Mouse (Mus musculus): ENCODE measurements around the gene Postn.

Gene Postn

GRCm38 (mm10) chr3:54360897-54361296 lies at the start of gene Postn:
Gene Postn, plus strand, starts transcription at chr3:54361109.
- DNase-seq, result no peak

GRCm38 (mm10) chr3:54314055-54314454 lies 46.9 kb upstream of the Postn start:
- DNase-seq, result no peak

DNA sequence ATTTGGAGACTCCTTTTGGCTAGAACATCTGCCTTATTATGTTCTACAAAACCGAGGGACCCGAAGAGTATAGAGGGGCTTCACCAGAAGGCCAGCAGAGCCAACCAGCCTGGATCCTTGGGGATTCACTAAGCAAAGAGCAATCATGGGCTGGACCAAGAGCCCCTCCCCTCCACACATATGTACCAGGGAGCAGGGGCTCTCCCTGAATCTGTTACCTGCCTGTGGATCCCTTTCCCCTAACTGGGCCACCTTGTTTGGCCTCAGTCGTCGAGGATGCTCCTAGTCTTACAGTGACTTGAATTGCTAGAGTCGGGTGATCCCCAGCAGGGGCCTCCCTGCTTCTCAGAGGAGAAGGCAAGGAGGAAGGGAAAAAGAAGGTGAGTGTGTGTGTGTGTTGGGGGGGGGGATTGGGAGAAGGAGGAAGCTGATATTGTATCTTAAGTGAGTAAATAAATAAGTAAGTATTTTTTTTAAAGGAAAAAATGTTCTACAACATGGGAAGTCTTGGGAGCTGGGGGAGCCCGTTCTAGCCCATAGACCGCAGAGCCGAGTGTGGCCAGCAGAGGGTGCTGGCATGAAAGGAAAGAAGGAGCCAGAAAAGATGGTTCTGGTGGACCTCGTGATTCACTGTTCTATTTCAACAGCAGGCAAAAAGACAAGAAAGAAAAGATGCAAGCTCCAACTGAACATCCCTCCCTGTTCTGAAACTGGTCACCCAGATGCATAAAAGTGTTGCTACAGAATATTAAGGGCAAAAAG lies 7.8 kb upstream of the Postn start:
- peak in 1 of 2 experiments; percentile 68 for DNase-seq

DNA sequence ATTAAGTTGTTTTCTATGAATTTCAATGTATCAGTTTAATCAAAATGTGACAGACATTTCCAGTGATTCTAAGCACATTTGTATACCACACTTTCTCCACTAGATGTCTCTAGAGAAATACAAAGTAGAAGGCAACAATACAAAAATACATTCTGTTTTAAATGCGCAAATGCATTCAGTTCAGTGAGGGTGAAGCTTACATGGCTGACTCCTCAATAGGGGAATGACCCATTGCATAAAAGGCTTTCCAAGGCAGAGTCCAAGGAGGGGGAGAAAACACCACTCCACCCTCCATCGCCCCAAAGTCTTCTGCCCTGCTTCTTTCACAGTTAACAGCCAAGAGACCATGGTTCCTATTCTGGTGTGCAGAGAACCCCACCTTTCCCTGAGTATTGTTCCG lies 3.3 kb upstream of the Postn start:
- no peak for DNase-seq

DNA sequence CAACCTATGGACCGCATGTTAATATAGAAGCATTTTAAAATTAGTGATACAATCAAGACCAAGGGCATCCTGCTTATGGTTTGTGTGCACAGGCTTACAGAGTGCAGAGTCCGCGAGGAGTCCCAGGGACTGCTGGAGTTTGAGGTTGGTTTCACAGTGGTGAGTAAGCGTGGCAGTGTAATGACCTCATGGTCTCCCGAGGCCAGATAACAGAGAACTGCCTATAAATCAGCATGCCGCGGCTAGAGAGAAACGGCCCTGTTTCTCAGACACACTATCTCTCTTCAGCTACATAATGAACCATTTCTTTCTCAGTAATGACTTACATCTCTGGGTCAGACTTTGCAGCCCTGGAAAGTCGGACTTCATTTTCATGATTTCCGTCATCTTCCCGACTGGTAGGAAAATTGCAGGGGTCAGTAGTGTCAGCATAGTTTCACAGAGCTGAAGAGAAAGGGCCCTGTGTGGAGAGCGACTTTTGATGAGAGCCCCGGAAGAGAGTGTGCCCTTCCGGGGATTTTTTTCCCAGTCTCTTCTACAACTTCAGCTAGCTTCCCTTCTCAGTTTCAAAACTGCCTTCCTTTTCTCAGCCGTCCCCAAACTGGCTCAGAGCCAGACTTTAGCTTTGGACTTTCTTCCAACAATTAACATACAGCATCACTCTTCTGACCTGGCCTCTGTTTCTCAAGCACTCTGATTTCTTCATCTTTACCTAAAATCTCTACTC lies 2.3 kb upstream of the Postn start:
- no peak for DNase-seq

- DNase-seq, result no peak
Measured at GRCm38 (mm10) chr3:54361656-54362055, 747 bp downstream of the Postn start.

DNA sequence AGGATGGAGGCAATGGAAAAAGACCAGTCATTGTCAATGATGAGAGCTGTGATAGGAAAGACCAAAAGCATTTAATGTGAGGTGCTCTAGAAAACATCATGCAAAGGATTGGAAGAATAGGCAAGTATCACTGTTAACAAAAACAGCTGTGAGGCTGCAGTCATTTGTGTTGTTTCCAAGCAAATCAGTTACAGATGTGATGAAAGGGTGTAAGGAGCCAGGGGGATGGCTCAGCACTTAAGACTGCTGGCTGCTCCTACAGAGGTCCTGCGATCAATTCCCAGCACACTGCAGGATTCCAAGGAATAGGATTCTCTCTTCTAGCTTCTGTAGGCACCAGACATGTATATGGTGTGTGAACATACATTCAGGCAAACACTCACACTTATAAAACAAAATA lies 10.1 kb downstream of the Postn start:
- DNase-seq, result no peak

- no peak for DNase-seq
Measured at GRCm38 (mm10) chr3:54372625-54373024, 11.7 kb downstream of the Postn start.

GRCm38 (mm10) chr3:54376014-54376413 lies 15.1 kb downstream of the Postn start:
- no peak for DNase-seq

DNA sequence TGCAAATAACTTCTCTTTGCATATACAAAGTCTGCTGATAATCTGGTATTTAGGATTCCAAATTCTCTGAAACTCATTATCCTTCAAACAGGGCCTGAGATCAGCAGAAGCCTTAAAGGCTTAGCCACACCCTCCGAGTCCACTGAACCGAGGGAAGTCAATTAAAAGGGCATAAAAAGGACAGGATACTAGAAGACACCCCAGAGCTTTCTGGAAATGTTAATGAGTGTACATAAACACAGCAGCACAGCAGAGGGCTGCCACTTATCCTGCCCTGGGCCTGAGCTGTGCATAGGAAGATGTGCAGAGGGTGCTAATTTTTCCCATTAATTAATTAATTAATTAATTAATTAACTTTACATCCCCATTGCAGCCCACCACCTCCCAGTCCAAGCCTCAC lies 16.7 kb downstream of the Postn start:
- DNase-seq, result no peak

GRCm38 (mm10) chr3:54378135-54378534 lies 17.2 kb downstream of the Postn start:
- DNase-seq, result no peak

- DNase-seq, result no peak
Measured at GRCm38 (mm10) chr3:54379981-54380380, 19.1 kb downstream of the Postn start.

GRCm38 (mm10) chr3:54399321-54399720 lies 38.4 kb downstream of the Postn start:
- DNase-seq, result no peak

- DNase-seq, result no peak
Measured at GRCm38 (mm10) chr3:54399911-54400310, 39.0 kb downstream of the Postn start.

GRCm38 (mm10) chr3:54400617-54401016 lies 39.7 kb downstream of the Postn start:
- DNase-seq, result no peak

GRCm38 (mm10) chr3:54401706-54402105 lies 40.8 kb downstream of the Postn start:
- no peak for DNase-seq

DNA sequence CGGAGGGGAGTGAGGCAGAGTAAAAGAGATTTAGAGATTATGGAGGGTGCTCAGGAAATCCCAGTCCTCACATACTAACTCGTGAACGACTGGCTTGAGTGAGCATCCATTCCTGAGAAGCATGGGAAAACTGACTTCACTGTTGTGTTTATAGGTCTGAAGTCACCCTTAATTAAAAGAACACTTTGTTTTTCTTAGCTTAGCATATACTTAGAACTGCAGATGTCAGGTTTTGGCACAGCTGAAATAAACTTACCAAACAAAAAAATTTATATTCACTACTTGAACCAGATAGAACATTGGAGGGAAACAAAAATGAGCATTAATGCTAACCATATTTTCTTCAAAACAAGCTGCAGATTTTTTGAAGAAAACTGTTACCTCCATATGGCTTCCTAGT lies 42.9 kb downstream of the Postn start:
- no peak for DNase-seq

DNA sequence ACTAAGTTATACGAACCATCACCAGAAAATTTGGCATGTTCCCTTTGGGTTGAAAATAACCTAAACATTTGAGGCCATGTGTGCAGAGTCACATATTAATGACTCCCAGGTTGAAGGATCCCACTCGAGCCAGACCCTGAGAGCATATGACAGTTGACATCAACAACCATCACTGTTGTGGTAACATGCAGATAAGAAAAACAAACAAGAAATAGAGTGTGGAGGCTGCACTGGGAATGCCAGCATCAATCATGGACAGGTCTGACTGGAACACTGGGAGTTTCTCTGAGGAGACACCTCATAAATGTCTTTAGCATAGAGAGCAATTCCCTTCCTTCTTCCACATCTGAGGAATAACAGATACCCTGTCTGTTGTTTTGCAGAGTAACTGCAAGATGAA lies 45.7 kb downstream of the Postn start:
- DNase-seq, result no peak

DNA sequence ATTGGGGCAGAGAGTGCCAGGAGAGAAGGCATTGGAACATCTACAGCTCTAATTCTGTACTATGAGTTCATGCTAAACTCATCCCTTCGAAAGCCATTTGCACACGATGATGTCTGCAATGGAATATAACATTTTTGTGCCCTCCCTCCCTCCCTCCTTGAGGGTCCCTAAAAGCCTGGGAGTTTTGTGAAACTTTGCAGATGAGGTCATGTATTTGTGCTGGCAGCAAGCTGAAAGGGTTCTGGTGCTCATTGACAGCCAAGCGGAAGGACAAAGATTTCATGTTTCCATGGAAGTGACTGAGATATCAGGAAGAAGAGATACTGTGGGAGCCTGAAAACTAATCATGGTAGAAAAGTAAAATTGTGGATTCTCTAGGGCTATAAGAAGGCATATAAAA lies 50.1 kb downstream of the Postn start:
- no peak for DNase-seq

- no peak for DNase-seq
Measured at GRCm38 (mm10) chr3:54412885-54413583, 52.1 kb downstream of the Postn start.

GRCm38 (mm10) chr3:54413584-54413897 lies 52.6 kb downstream of the Postn start:
- no peak for DNase-seq

DNA sequence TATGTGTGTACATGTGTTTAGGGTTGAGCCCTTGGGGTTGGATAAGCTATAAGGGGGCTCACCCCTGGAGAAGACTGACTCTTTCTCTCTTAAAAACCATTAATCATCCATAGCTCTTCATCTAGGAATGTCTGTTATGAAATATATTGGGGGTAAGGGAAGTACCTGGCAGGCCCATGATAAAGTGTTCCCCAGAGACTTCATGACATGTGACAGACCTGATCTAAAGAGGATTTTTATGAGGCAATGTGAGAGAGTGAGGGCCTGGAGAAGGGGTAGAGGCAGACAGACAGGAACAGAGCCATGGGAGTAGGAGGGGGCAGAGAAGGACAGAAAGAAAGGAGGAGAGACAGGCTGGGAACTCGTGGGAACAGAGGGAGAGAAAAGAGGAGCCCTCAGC lies 53.5 kb downstream of the Postn start:
- no peak for DNase-seq

DNA sequence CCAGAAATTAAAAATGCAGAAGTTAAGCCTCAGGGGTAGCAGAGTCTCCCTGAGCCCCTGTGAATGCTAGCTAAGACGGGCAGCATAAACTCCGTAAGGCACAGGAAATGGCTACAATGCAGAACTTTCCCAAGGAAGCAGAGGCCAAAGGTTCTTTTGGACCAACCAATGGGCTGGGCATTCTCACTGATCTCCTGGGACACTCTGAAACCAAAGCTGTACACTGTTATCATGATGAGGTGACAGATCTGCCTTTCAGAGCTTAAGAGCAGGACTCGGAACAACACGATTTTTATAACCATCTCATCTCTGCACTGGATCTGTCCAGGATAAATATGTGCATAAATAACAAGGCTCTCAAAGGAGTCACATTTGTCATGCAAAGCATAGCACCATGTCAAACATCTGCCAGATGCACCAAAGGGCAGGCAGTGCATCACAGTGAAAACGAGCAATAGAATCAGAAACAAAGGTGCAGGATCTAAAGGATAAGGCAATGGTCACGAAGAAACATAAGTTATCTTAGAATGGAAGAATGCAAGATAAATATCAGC lies 57.0 kb downstream of the Postn start:
- DNase-seq, result no peak
